Mouse (Mus musculus) CD4-positive, CD25-positive, alpha-beta regulatory T cell, adult 4 months (primary cell): ENCODE measurements at regions not wholly inside any gene's neighbourhood (a gene's known extent, or its start where the extent isn't known, plus 50 kb on each side); places are given as distances from the start of the nearest gene placed in this dataset.
"Not testable (repeated sequence)": the region's sequence is repeated elsewhere in the genome, so short reads cannot be mapped to it uniquely, and the experiment has no call there.

ENCODE experiments used
- ATAC-seq: one replicate; pipeline ENCODE4 v1.8.0; 2017

DNA sequence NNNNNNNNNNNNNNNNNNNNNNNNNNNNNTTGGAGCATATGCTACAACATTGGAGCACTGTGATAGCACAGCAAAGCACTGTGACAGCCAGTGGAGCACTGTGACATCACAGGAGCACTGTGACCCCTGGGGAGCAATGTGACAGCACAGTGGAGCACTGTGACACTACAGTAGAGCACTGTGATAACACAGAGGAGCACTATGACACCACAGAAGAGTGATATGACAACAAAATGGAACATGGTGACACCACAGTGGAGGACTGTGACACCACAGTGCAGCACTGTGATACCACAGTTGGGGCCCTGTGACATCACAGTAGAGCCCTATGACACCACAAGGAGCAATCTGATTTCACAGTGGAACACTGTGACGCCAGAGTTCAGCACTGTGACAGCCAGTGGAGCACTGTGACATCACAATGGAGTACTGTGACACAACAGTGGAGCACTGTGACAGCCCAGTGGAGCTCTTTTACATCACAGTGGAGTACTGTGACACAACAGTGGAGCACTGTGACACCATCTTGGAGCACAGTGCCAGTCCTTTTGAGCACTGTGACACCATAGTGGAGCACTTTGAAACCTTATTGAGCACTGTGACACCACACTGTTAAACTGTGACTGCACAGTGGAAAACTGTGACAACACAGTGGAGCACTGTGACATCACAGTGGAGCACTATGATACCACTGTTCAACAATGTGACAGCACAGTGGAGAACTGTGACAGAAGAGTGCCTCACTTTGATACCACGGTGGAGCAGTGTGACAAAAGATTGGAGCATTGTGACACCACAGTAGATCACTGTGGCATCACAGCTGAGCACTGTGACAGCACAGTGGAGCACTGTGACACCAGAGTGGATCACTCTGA lies 116.9 kb upstream of the Vmn1r2 start:
- no peak for ATAC-seq

DNA sequence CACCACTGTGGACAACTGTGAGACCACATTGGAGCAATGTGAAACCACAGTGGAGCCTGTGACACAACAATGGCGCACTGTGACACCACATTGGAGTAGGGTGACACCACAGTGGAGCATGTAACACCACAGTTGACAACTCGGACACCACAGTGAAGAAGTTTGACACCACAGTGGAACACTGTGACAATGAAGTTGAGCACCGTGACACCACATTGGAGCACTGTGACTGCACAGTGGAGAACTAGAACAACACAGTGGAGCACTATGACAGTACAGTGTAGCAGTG lies 116.3 kb upstream of the Vmn1r2 start:
- ATAC-seq = no peak

DNA sequence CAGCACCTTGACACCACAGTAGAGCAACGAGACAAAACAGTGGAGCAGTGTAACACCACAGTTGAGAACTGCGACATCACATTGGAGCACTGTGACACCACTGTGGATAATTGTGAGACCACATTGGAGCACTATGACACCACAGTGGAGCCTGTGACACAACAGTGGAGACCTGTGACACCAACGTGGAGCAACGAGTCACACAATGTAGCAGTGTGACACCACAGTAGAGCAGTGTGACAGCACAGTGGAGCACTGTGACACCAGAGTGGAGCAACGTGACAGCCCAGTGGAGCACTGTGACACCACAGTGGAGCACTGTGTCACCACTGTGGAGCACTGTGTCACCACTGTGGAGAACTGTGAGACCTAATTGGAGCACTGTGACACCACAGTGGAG lies 115.9 kb upstream of the Vmn1r2 start:
- ATAC-seq = no peak

DNA sequence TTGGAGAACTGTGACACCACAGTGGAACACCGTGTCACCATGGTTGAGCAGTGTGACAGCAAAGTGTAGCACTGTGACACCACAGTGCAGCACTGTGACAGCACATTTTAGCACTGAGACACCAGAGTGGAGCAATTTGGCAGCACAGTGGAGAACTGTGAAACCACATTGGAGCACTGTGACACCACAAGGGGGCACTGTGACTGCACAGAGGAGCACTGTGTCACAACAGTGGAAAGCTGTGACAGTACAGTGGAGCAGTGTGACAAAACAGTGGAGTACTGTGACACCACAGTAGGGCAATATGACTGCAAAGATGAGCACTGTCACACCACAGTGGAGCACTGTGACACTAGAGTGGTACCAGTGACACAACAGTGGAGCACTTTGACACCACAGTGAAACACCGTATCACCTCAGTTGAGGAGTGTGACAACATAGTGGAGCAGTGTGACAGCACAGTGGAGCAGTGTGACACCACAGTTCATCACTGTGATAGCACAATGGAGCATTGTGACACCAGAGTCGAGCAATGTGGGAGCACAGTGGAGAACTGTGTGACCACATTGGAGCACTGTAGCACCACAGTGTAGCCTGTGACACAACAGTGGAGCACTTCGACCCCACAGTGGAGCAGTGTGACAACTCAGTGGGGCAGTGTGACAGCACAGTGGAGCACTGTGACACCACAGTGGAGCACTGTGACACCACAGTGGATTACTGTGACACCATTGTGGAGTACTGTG lies 114.6 kb upstream of the Vmn1r2 start:
- peak; percentile 57 for ATAC-seq

DNA sequence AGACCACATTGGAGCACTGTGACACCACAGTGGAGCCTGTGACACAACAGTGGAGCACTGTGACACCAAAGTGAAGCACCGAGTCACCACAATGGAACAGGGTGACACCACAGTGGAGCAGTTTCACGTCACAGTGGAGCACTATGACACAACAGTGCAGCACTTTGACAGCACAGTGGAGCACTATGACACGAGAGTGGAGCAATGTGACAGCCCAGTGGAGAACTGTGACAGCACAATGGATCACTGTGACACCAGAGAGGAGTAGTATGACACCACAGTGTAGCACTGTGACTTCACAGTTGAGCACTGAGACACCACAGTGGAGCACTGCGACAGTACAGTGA lies 114.1 kb upstream of the Vmn1r2 start:
- no peak for ATAC-seq

DNA sequence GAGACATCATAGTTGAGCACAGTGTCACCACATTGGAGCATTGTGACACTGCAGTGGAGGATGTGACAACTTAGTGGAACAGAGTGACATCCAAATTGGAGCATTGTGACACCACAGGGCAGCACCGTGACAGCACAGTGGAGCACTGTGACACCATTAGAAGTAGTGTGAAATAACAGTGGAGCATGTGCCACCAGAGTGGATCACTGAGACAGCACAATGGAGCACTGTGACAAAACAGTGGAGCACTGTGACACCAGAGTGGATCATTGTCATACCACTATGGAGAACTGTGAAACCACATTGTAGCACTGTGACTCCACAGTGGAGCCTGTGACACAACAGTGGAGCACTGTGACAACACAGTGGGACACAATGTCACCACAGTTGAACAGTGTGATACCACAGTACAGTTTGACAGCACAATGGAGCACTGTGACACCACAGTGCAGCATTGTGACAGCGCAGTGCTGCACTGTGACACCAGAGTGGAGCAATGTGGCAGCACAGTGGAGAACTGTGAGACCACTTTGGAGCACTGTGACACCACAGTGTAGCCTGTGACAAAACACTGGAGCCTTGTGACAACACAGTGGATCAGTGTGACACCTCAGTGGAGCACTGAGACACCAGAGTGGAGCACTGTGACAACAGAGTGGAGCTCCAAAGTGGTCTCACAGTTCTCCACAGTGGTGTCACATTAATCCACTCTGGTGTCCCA lies 113.5 kb upstream of the Vmn1r2 start:
- ATAC-seq = no peak

DNA sequence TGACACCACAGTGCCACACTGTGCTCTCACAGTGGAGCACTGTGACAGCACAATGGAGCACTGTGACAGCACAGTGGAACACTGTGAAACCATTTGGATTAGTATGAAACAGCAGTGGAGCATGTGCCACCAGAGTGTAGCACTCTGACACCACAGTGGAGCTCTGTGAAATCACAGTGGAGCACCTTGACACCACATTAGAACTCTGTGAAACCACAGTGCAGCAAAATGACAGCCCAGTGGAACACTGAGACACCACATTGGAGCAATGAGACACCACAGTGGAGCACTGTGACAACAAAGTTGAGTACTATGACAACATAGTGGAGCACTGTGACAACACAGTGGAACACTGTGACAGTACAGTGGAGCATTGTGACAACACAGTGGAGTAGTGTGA lies 112.2 kb upstream of the Vmn1r2 start:
- no peak for ATAC-seq

DNA sequence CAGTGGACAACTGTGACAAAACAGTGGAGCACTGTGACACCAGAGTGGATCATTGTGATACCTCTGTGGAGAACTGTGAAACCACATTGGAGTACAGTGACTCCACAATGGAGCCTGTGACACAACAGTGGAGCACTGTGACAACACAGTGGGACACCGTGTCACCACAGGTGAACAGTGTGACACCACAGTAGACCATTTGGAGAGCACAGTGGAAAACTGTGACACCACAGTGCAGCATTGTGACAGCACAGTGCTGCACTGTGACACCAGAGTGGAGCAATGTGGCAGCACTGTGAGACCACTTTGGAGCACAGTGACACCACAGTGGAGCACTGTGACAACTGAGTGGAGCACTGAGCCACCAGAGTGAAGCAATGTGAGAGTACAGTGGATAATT lies 111.7 kb upstream of the Vmn1r2 start:
- no peak for ATAC-seq

DNA sequence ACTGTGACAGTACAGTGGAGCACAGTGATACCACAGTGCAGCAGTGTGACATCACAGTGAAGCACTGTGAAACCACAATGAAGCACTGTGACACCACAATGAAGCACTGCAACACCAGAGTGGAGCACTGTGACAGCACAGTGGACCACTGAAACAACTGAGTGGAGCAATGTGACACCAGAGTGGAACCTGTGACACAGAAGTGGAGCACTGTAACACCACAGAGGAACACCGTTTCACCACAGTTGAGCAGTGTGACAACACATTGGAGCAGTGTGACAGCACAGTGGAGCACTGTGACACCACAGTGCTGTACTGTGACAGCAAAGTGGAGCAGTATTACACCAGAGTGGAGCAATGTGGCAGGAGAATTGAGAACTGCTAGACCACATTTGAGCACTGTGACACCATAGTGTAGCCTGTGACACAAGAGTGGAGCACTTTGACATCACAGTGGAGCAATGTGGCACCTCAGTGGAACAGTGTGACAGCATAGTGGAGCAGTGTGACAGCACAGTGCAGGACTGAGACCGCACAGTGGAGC lies 107.5 kb upstream of the Vmn1r2 start:
- no peak for ATAC-seq

DNA sequence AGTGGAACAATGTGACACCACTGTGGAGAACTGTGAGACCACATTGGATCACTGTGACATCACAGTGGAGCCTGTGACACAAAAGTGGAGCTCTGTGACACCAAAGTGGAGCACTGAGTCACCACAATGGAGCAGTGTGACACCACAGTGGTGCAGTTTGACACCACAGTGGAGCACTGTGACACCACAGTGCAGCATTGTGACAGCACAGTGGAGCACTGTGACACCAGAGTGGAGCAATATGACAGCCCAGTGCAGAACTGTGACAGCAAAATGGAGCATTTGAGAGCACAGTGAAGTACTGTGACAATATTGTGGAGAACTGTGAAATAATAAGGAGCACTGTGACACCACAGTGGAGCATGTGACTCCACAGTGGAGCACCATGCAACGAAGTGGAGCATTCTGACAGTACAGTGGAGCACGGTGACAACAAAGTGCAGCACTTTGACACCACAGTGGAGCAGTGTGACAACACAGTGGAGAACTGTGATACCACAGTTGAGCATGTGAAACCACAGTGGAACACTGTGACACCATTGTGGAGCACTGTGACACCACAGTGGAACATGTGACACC lies 105.0 kb upstream of the Vmn1r2 start:
- no peak for ATAC-seq

DNA sequence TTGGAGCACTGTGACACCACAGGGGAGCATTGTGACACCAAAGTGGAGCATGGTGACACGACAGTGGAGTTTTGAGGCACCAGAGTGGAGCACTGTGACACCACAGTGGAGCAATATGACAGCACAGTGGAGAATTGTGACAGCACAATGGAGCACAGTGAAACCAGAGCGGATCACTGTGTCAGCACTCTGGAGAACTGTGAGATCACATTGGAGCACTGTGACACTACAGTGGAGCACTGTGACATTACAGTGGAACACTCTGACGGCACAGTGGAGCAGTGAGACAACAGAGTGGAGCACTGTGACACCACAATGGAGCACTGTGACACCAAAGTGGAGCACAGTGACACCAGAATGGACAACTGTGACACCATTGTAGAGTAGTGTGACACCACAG lies 103.2 kb upstream of the Vmn1r2 start:
- ATAC-seq = no peak

DNA sequence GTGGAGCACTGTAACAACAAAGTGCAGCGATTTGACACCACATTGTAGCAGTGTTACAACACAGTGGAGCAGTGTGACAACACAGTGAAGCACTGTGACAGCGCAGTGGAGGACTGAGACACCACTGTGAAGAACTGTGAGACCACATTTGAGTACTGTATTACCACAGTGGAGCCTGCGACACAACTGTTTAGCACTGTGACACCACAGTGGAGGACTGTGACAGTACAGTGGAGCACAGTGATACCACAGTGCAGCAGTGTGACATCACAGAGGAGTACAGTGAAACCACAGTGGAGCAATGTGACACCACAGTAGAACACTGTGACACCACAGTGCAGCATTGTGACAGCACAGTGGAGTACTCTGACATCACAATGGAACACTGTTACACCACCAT lies 102.5 kb upstream of the Vmn1r2 start:
- ATAC-seq = no peak

DNA sequence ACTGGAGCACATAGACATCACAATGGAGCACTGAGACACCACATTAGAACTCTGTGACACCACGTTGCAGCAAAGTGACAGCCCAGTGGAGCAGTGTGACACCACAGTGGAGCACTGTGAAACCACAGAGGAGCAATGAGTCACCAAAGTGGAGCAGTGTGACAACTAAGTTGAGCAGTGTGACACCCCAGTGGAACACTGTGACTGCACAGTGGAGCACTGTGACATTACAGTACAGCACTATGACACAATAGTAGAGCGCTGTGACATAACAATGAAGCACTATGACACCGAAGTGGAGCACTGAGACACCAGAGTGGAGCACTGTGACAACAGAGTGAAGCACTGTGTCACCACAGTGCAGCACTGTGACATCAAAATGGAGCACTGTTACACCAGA lies 101.8 kb upstream of the Vmn1r2 start:
- not testable (repeated sequence) for ATAC-seq

DNA sequence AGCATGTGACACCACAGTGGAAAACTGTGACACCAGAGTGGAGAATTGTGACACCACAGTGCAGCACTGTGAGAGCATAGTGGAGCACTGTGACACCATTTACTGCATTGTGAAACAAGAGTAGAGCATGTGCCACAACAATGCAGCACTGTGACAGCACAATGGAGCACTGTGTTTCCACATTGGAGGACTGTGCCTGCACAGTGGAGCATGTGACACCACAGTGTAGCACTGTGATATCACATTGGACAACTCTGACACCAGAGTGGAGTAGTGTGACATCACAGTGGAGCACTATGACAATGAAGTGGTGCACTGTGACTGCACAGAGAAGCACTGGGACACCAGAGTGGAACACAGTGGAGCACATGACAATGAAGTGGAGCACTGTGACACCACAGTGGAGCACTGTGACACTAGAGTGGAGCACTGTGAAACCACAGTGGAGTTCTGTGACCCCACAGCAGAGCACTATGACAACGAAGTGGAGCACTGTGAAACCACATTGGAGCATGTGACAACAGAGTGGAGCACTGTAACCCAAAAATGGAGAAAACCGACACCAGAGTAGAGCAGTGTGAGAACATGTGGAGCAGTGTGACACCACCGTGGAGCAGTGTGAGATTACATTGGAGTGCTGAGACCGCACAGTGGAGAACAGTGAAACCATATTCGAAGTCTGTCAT lies 100.9 kb upstream of the Vmn1r2 start:
- no peak for ATAC-seq

DNA sequence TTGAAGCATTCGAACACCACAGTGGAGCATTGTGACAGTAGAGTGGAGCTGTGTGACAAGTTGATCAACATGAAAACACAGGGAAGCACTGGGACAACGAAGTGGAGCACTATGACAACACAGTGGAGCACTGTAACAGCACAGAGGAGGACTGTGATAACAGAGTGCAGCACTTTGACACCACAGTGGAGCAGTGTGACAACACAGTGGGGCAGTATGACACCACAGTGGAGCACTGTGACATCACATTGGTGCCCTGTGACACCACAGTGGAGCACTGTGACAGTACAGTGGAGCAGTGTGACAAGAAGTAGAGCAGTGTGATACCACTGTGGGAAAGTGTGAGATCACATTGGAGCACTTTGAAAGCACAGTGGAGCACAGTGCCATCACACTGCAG lies 99.9 kb upstream of the Vmn1r2 start:
- ATAC-seq = no peak

DNA sequence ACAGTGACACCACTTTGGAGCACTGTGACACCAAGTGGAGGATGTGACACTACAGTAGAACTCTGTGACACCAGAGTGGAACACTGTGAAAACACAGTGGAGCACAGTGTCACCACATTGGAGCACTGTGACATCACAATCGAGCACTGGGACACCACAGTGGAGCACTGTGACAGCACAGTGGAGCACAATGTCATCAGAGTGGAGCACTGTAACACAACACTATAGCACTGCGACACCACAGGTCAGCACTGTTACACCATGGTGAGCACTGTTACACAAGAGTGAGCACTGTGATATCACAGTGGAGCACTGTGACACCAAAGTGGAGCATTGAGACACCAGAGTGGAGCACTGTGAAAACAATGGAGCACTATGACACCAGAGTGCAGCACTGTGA lies 99.5 kb upstream of the Vmn1r2 start:
- no peak for ATAC-seq

DNA sequence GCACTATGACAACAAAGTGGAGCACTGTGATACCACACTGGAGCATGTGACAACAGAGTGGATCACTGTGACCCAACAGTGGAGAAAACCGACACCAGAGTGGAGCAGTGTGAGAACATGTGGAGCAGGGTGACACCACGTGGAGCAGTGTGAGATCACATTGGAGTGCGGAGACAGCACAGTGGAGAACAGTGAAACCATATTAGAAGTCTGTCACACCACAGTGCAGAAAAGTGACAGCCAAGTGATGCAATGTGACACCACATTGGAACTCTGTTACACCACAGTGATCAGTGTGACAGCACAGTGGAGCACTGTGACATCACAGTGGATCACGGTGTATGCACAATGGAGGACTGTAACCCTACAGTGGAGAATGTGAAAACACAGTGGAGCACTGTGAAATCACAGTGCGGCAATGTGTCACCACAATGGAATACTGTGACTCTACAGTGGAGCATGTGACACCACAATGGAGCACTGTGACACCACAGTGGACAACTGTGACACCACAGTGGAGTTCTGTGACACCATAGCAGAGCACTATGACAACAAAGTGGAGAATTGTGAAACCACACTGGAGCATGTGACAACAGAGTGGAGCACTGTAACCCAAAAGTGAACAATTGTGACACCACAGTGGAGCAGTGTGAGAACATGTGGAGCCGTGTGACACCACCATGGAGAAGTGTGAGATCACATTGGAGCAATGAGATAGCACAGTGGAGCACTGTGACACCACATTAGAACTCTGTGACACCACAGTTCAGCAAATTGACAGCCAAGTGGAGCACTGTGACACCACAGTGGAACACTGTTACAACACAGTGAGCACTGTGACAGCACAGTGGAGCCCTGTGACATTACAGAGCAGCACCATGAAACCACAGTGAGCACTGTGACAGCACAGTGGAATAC lies 98.6 kb upstream of the Vmn1r2 start:
- ATAC-seq = no peak

DNA sequence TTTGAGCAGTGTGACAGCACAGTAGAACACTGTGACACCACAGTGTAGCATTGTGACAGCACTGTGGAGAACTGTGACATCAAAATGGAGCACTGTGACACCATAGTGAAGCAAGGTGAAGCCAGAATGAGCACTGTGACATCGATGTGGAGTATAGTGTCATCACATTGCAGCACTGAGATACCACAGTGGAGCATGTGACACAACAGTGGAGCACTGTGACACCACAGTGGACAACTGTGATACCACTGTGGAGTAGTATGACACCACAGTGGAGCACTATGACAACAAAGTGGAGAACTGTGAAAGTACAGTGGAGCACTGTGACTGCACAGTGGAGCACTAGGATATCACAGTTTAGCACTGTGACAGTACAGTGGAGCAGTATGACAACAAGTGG lies 97.8 kb upstream of the Vmn1r2 start:
- no peak for ATAC-seq

DNA sequence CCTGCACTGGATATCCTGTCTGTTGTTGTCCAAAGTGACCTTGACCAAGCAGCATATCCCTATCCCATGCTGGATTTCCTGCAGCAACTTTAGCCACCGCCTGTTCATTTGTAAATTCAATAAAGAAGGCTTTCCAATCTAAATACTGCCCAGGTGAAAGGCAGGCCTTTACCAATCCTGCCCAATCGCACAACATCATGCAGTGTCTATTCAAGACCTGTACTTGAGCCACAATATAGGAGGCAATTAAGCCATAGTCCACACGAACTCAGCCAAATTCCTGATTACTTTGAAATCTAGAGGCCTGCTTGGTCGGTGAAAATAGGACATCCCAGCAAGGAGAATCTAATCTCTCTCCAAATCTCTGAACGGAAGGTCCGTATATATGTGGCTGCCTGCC lies 95.8 kb upstream of the Vmn1r2 start:
- ATAC-seq = not testable (repeated sequence)

DNA sequence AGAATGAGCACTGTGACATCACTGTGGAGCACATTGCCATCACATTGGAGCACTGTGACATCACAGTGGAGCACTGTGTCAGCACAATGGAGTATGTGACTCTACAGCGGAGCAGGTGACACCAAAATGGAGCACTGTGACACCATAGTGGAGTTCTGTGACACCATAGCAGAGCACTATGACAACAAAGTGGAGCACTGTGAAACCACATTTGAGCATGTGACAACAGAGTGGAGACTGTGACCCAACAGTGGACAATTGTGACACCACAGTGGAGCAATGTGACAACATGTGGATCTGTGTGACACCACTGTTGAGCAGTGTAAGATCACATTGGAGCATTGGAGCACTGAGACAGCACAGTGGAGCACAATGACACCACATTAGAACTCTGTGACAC lies 87.2 kb upstream of the Vmn1r2 start:
- no peak for ATAC-seq

DNA sequence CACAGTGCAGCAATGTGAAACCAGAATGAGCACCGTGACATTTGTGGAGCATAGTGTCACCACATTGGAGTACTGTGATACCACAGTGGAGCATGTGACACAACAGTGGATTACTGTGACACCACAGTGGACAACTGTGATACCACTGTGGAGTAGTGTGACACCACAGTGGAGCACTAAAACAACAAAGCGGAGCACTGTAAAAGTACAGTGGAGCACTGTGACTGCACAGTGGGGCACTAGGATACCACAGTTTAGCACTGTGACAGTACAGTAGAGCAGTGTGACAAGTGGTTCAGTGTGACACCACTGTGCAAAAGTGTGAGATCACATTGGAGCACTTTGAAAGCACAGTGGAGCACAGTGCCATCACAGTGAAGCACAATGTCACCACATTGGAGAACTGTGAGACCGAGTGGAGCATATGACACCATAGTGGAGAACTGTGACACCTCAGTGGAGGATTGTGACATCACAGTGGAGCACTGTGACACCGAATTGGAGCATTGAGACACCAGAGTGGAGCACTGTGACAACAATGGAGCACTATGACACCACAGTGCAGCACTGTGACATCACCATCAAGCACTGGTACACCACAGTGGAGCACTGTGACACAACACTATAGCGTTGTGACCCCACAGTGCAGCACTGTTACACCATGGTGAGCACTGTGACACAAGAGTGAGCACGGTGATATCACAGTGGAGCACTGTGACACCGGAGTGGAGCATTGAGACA lies 86.6 kb upstream of the Vmn1r2 start:
- no peak for ATAC-seq
